Mouse (Mus musculus): ENCODE measurements around the gene Ubap2.

Gene Ubap2

GRCm38 (mm10) chr4:41260691-41261090, 14.3 kb downstream of the Ubap2 start:
- DNase-seq (ENCODE audit: low read depth) = no peak

- no peak for DNase-seq (ENCODE audit: low read depth)
These were observed 15.9 kb downstream of the Ubap2 start for GRCm38 (mm10) chr4:41259019-41259418.

- DNase-seq (ENCODE audit: low read depth) = no peak
These were observed 17.2 kb downstream of the Ubap2 start for GRCm38 (mm10) chr4:41257752-41258151.

GRCm38 (mm10) chr4:41255564-41256210, 19.3 kb downstream of the Ubap2 start:
- no peak for DNase-seq (ENCODE audit: low read depth)

- DNase-seq (ENCODE audit: low read depth) = no peak
These were observed 21.2 kb downstream of the Ubap2 start for GRCm38 (mm10) chr4:41253756-41254155.

GRCm38 (mm10) chr4:41245408-41245807, 29.5 kb downstream of the Ubap2 start:
- no peak for DNase-seq (ENCODE audit: low read depth)

GRCm38 (mm10) chr4:41240916-41241315, 34.0 kb downstream of the Ubap2 start:
- DNase-seq (ENCODE audit: low read depth) = peak; percentile 21

GRCm38 (mm10) chr4:41235621-41236020, 39.3 kb downstream of the Ubap2 start:
- DNase-seq (ENCODE audit: low read depth) = no peak

GRCm38 (mm10) chr4:41226351-41226750, 48.6 kb downstream of the Ubap2 start:
- peak; percentile 75 for DNase-seq (ENCODE audit: low read depth)

GRCm38 (mm10) chr4:41225412-41225811, 49.5 kb downstream of the Ubap2 start:
- DNase-seq (ENCODE audit: low read depth) = peak; percentile 56

GRCm38 (mm10) chr4:41208050-41208449, 66.9 kb downstream of the Ubap2 start:
- no peak for DNase-seq (ENCODE audit: low read depth)

- no peak for DNase-seq (ENCODE audit: low read depth)
These were observed 69.2 kb downstream of the Ubap2 start for GRCm38 (mm10) chr4:41205751-41206150.

- no peak for DNase-seq (ENCODE audit: low read depth)
These were observed 72.8 kb downstream of the Ubap2 start for GRCm38 (mm10) chr4:41202135-41202534.

- no peak for DNase-seq (ENCODE audit: low read depth)
These were observed 77.9 kb downstream of the Ubap2 start for GRCm38 (mm10) chr4:41196861-41197610.

- no peak for DNase-seq (ENCODE audit: low read depth)
These were observed 79.6 kb downstream of the Ubap2 start for GRCm38 (mm10) chr4:41195328-41195727.

- DNase-seq (ENCODE audit: low read depth) = peak; percentile 43
These were observed 82.1 kb downstream of the Ubap2 start for GRCm38 (mm10) chr4:41192544-41193512.

- no peak for DNase-seq (ENCODE audit: low read depth)
These were observed 85.1 kb downstream of the Ubap2 start for GRCm38 (mm10) chr4:41189809-41190208.

GRCm38 (mm10) chr4:41179825-41180725, 94.9 kb downstream of the Ubap2 start:
- peak; percentile 46 for DNase-seq (ENCODE audit: low read depth)

- no peak for DNase-seq (ENCODE audit: low read depth)
These were observed 100.3 kb downstream of the Ubap2 start for GRCm38 (mm10) chr4:41174631-41175030.

GRCm38 (mm10) chr4:41170970-41171369, 104.0 kb downstream of the Ubap2 start:
- DNase-seq (ENCODE audit: low read depth) = no peak
